Mouse (Mus musculus) thymus, adult 2 months (tissue): ENCODE measurements around the gene Spsb1. TPM values are rescaled to one million over a fixed set of nuclear protein-coding genes. Genes with fewer than 3 reads are reported as not detected.
A peak's percentile ranks its signal among the peaks of the same experiment; 100 is the strongest.

Experiments
- DNase-seq: peaks from one replicate; pipeline ENCODE4 v3.0.0; 2021
- H3K27ac ChIP-seq: fragments of 200-500 bp; 2 replicates; pipeline ENCODE4 v1.5.1; 2012; ENCODE audit warnings: low read length, control low read depth; ENCODE audit not compliant: control insufficient read depth, insufficient read depth
- H3K27me3 ChIP-seq: fragments of 200-500 bp; 2 replicates; pipeline ENCODE4 v1.6.1; 2012; ENCODE audit warnings: mild to moderate bottlenecking, low read length, moderate library complexity, mixed read lengths; ENCODE audit not compliant: control insufficient read depth, insufficient read depth
- H3K36me3 ChIP-seq: fragments of 200-500 bp; 2 replicates; pipeline ENCODE4 v1.6.1; 2012; ENCODE audit warnings: mild to moderate bottlenecking, low read length, moderate library complexity; ENCODE audit not compliant: control insufficient read depth, insufficient read depth
- H3K4me1 ChIP-seq: fragments of 200-500 bp; replicated peaks from 2 replicates; pipeline ENCODE4 v1.6.1; 2012; ENCODE audit warnings: low read length; ENCODE audit not compliant: control insufficient read depth, insufficient read depth
- H3K4me3 ChIP-seq: fragments of 200-500 bp; 2 replicates; pipeline ENCODE4 v1.5.1; 2012; ENCODE audit warnings: mild to moderate bottlenecking, low read length, control low read depth, moderate library complexity; ENCODE audit not compliant: control insufficient read depth, insufficient read depth
- CTCF ChIP-seq: fragments of 200-500 bp; IDR thresholded peaks from 2 replicates; pipeline ENCODE4 v1.5.1; 2012; ENCODE audit warnings: mild to moderate bottlenecking, control low read depth, low read length, moderate library complexity, borderline replicate concordance; ENCODE audit not compliant: control insufficient read depth, poor library complexity, insufficient read depth; ENCODE audit errors: extremely low read depth
- POLR2A ChIP-seq: fragments of 200-500 bp; IDR thresholded peaks from 2 replicates; pipeline ENCODE4 v1.6.1; 2012; ENCODE audit warnings: mild to moderate bottlenecking, low read length, control low read depth, moderate library complexity; ENCODE audit not compliant: control insufficient read depth, poor library complexity, insufficient read depth; ENCODE audit errors: extremely low read depth
- whole genome bisulfite sequencing: fragments of 180-500 bp; shearing (Covaris S2); methylation state at CpG from one replicate; pipeline ENCODE4 v1.1.7; 2018; 5-methylcytosine and 5-hydroxymethylcytosine counted together
- polyA plus RNA-seq: library from polyadenylated mRNA; depleted of rRNA; stranded (reverse); fragments of >200 nt; gene quantifications from 2 replicates; pipeline ENCODE4 v1.2.3, GENCODE M21; 2012

Spsb1 gene
- polyA plus RNA-seq, 1 experiment: 30.4 TPM

GRCm38 (mm10) chr4:149986671-149987417, 32.0 kb upstream of the Spsb1 start:
- DNase-seq: no peak
- Histone ChIP-seq H3K4me3 (no peak overlapping the region), H3K27ac (no peak overlapping the region), H3K36me3 (peaks cover 5% of the 10 kb centered on the region), H3K4me1 (peaks cover 23% of the 10 kb centered on the region), H3K27me3 (no peaks in the 10 kb centered on the region)
- WGBS: 80% methylated on average over 10 of the region's 10 CpGs
- TF ChIP-seq CTCF: no peak
- TF ChIP-seq POLR2A: no peak

GRCm38 (mm10) chr4:149983921-149984645, 29.2 kb upstream of the Spsb1 start:
- DNase-seq: no peak
- no peak overlapping the region for H3K27ac ChIP-seq
- TF ChIP-seq POLR2A (no peak), CTCF (no peak)
- H3K27me3 ChIP-seq: no peaks in the 10 kb centered on the region
- H3K4me3 ChIP-seq: no peak overlapping the region
- WGBS: 96% methylated on average over 23 of the region's 23 CpGs
- H3K4me1 ChIP-seq: peaks cover 5% of the 10 kb centered on the region
- H3K36me3 ChIP-seq: peaks cover 6% of the 10 kb centered on the region

GRCm38 (mm10) chr4:149982154-149982553, 27.3 kb upstream of the Spsb1 start:
- H3K36me3 ChIP-seq: peaks cover 6% of the 10 kb centered on the region
- no peak overlapping the region for H3K27ac ChIP-seq
- H3K4me3 ChIP-seq: no peak overlapping the region
- DNase-seq: no peak
- 98% methylated on average over 15 of the region's 15 CpGs for WGBS
- H3K4me1 ChIP-seq: peaks cover 3% of the 10 kb centered on the region
- H3K27me3 ChIP-seq: no peaks in the 10 kb centered on the region
- no peak for TF ChIP-seq POLR2A
- no peak for TF ChIP-seq CTCF

GRCm38 (mm10) chr4:149979819-149980308, 25.0 kb upstream of the Spsb1 start:
- DNase-seq: peak; percentile 81
- WGBS: 25% methylated on average over 12 of the region's 12 CpGs
- no peak overlapping the region for H3K27ac ChIP-seq
- H3K4me1 ChIP-seq: peaks cover 3% of the 10 kb centered on the region
- H3K36me3 ChIP-seq: peaks cover 6% of the 10 kb centered on the region
- H3K27me3 ChIP-seq: no peaks in the 10 kb centered on the region
- H3K4me3 ChIP-seq: no peak overlapping the region
- TF ChIP-seq POLR2A (no peak), CTCF (peak; percentile 92)

- WGBS: 93% methylated on average over 2 of the region's 2 CpGs
- no peak for DNase-seq
- Histone ChIP-seq H3K4me1 (peaks cover 3% of the 10 kb centered on the region), H3K36me3 (peaks cover 6% of the 10 kb centered on the region), H3K4me3 (no peak overlapping the region), H3K27ac (no peak overlapping the region), H3K27me3 (no peaks in the 10 kb centered on the region)
- TF ChIP-seq POLR2A: no peak
- no peak for TF ChIP-seq CTCF
Observed at GRCm38 (mm10) chr4:149978820-149979219, 24.0 kb upstream of the Spsb1 start.

GRCm38 (mm10) chr4:149977801-149978544, 23.1 kb upstream of the Spsb1 start:
- Histone ChIP-seq H3K27ac (no peak overlapping the region), H3K4me1 (peaks cover 3% of the 10 kb centered on the region), H3K4me3 (no peak overlapping the region), H3K36me3 (peaks cover 6% of the 10 kb centered on the region; the same call in 1 of the 2 replicates), H3K27me3 (no peaks in the 10 kb centered on the region)
- 93% methylated on average over 17 of the region's 17 CpGs for WGBS
- DNase-seq: no peak
- TF ChIP-seq POLR2A: no peak
- TF ChIP-seq CTCF: no peak
